27 mouse cellular contexts compared by ENCODE assay signal in the genomic region with DNA sequence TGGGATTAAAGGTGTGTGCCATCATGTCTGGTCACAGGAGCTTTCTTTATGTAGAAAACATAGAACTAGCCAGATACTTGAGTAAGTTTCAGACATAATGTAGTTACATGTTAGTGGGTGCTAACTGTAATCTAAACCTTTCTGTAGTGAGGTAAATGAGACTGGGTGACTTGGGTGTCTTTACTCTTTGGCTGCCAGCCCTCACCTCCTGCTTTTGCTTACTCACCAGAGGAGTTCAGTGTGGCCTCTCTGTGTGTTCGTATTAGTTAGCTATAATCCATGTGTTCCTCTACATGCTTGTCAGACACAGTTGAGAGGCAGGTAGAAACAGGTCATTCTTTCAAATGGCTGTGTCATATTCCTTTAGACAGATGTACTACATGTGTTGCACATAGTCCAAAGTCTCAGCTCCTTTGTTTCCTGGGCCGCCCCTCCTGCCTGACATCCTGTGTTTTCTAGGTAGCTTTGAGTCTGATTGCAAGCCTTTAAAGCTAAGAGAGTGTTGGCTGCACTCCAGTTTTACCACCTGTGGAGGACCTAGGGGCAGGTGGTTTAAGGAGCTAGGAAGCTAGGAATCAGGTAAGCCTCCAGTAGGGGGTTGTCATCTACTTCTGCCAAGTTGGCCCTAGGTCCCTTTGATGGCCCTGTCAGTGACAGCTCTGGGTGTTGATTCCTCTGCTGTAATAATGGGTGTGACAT. TPM values are rescaled to one million over a fixed set of nuclear protein-coding genes. Genes with fewer than 3 reads are reported as not detected.
DNase-seq lines count a peak whose midpoint lies in the region; ATAC-seq and TF ChIP-seq lines count a peak whose summit lies in the region.
"Had no signal": no experiment of that assay in that cellular context is flagged by ENCODE, and none has a peak within 500 bp of the region (broad histone marks: within the 10 kb centered on the region; RNA-seq: fewer than 3 reads in every experiment).

No protein-coding gene starts in this region.

- no peaks in the 10 kb centered on the region for H3K27me3 ChIP-seq in embryonic facial prominence, embryonic 12.5 days
- H3K27me3 ChIP-seq in embryonic facial prominence, embryonic 10.5 days (replicated peaks; ENCODE audit: low read depth, poor library complexity, severe bottlenecking): no peaks in the 10 kb centered on the region
- H3K27me3 ChIP-seq in lung, embryonic 14.5 days (ENCODE audit: insufficient read depth, low read length): no peaks in the 10 kb centered on the region
- no peaks in the 10 kb centered on the region for H3K27me3 ChIP-seq in embryonic facial prominence, embryonic 14.5 days (replicated peaks; ENCODE audit: control insufficient read depth, insufficient read depth, low read length)
- no peaks in the 10 kb centered on the region for H3K27me3 ChIP-seq in stomach, embryonic 14.5 days (ENCODE audit: control insufficient read depth, insufficient read depth, low read length)
- no peaks in the 10 kb centered on the region for H3K27me3 ChIP-seq in limb, embryonic 10.5 days (ENCODE audit: low read depth, poor library complexity, severe bottlenecking)
- H3K27me3 ChIP-seq: embryonic facial prominence, embryonic 15.5 days; heart, embryonic 13.5 days; limb, embryonic 12.5 days; midbrain, embryonic 12.5 days had no signal

- no peaks in the 10 kb centered on the region for H3K36me3 ChIP-seq in embryonic facial prominence, embryonic 12.5 days
- peaks cover 19% of the 10 kb centered on the region for H3K36me3 ChIP-seq in embryonic facial prominence, embryonic 10.5 days (replicated peaks)
- H3K36me3 ChIP-seq in lung, embryonic 14.5 days (ENCODE audit: insufficient read depth): no peaks in the 10 kb centered on the region
- H3K36me3 ChIP-seq in embryonic facial prominence, embryonic 14.5 days (ENCODE audit: control insufficient read depth, insufficient read depth, low read length): no peaks in the 10 kb centered on the region; the same call in 1 of the 2 replicates
- H3K36me3 ChIP-seq in stomach, embryonic 14.5 days (ENCODE audit: control insufficient read depth, insufficient read depth, low read length): no peaks in the 10 kb centered on the region
- H3K36me3 ChIP-seq in limb, embryonic 10.5 days: peaks cover 17% of the 10 kb centered on the region

- no peak for TF ChIP-seq POLR2A in lung, adult 2 months (IDR thresholded peaks at IDR 0.05; ENCODE audit: borderline replicate concordance, extremely low read depth, low read depth, low read length)

- H3K4me1 ChIP-seq in embryonic facial prominence, embryonic 12.5 days: no peaks in the 10 kb centered on the region
- no peaks in the 10 kb centered on the region for H3K4me1 ChIP-seq in embryonic facial prominence, embryonic 10.5 days
- no peaks in the 10 kb centered on the region for H3K4me1 ChIP-seq in lung, embryonic 14.5 days (ENCODE audit: insufficient read depth)
- no peaks in the 10 kb centered on the region; the same call in 1 of the 2 replicates for H3K4me1 ChIP-seq in lung, adult 2 months (ENCODE audit: control insufficient read depth, insufficient read depth, low read length)
- H3K4me1 ChIP-seq in embryonic facial prominence, embryonic 14.5 days (ENCODE audit: control insufficient read depth, insufficient read depth, low read length): peaks cover 3% of the 10 kb centered on the region; the same call in 1 of the 2 replicates
- H3K4me1 ChIP-seq in stomach, embryonic 14.5 days (ENCODE audit: control insufficient read depth, insufficient read depth, low read length): no peaks in the 10 kb centered on the region
- no peaks in the 10 kb centered on the region for H3K4me1 ChIP-seq in limb, embryonic 10.5 days
- H3K4me1 ChIP-seq: limb, embryonic 12.5 days; midbrain, embryonic 12.5 days had no signal

- H3K4me2 ChIP-seq in embryonic facial prominence, embryonic 12.5 days (replicated peaks): no peak overlapping the region
- H3K4me2 ChIP-seq in lung, embryonic 14.5 days: no peak overlapping the region
- H3K4me2 ChIP-seq in embryonic facial prominence, embryonic 14.5 days (ENCODE audit: low read depth, low read length): no peak overlapping the region
- no peak overlapping the region for H3K4me2 ChIP-seq in stomach, embryonic 14.5 days (replicated peaks; ENCODE audit: low read depth, low read length)
- H3K4me2 ChIP-seq: embryonic facial prominence, embryonic 15.5 days; heart, embryonic 13.5 days; limb, embryonic 12.5 days; midbrain, embryonic 12.5 days had no signal

- 0 out of 2 replicates have a peak, but pooled peaks have one; percentile 56 for ATAC-seq in embryonic facial prominence, embryonic 12.5 days (ENCODE audit: insufficient number of reproducible peaks, insufficient read depth, low FRiP score, low TSS enrichment)
- peak; percentile 52; the same call in 1 of the 2 replicates for ATAC-seq in lung, embryonic 14.5 days (ENCODE audit: insufficient read depth)
- peak; percentile 85 for ATAC-seq in embryonic facial prominence, embryonic 14.5 days (ENCODE audit: low read depth)
- 0 out of 2 replicates have a peak, but pooled peaks have one; percentile 33 for ATAC-seq in stomach, embryonic 14.5 days (ENCODE audit: insufficient number of reproducible peaks, insufficient read depth, low FRiP score, low read depth)

- H3K9me3 ChIP-seq in embryonic facial prominence, embryonic 12.5 days: no peaks in the 10 kb centered on the region
- H3K9me3 ChIP-seq in embryonic facial prominence, embryonic 10.5 days: 0 out of 2 replicates have a peak, but pooled peaks cover 2% of the 10 kb centered on the region
- no peaks in the 10 kb centered on the region for H3K9me3 ChIP-seq in lung, embryonic 14.5 days (ENCODE audit: low read depth, low read length)
- H3K9me3 ChIP-seq in embryonic facial prominence, embryonic 14.5 days (ENCODE audit: control insufficient read depth, low read length): peaks cover 7% of the 10 kb centered on the region; the same call in 1 of the 2 replicates
- H3K9me3 ChIP-seq in stomach, embryonic 14.5 days (ENCODE audit: control insufficient read depth, low read depth, low read length): peaks cover 5% of the 10 kb centered on the region; the same call in 1 of the 2 replicates
- H3K9me3 ChIP-seq in limb, embryonic 10.5 days (replicated peaks): no peaks in the 10 kb centered on the region

- DNase-seq in embryonic facial prominence, embryonic 10.5 days (ENCODE audit: low spot score): no peak
- DNase-seq in lung, embryonic 14.5 days: peak; percentile 53
- no peak for DNase-seq in lung, adult 2 months
- DNase-seq in embryonic facial prominence, embryonic 14.5 days (ENCODE audit: low spot score): peak; percentile 76
- DNase-seq in limb, embryonic 10.5 days (ENCODE audit: low spot score): no peak
- no peak for DNase-seq in left cerebral cortex, postnatal 25 days (ENCODE audit: low spot score in 2 of 2)
- DNase-seq: adrenal gland, adult 2 months; cerebellum, adult 8-10 months; kidney, adult 18-20 months; layer of hippocampus, postnatal 36 days; right cerebral cortex, adult 18-20 months; thymus, adult 18-20 months had no signal

- H3K4me3 ChIP-seq in embryonic facial prominence, embryonic 12.5 days: no peak overlapping the region
- H3K4me3 ChIP-seq in embryonic facial prominence, embryonic 10.5 days: no peak overlapping the region
- no peak overlapping the region for H3K4me3 ChIP-seq in lung, embryonic 14.5 days (ENCODE audit: low read depth, low read length)
- H3K4me3 ChIP-seq in lung, adult 2 months (replicated peaks; ENCODE audit: extremely low read depth, low read depth, low read length): no peak overlapping the region
- H3K4me3 ChIP-seq in embryonic facial prominence, embryonic 14.5 days (ENCODE audit: low read depth, low read length): no peak overlapping the region
- no peak overlapping the region for H3K4me3 ChIP-seq in stomach, embryonic 14.5 days (ENCODE audit: low read depth, low read length)
- H3K4me3 ChIP-seq in limb, embryonic 10.5 days: no peak overlapping the region
- H3K4me3 ChIP-seq: embryonic facial prominence, embryonic 15.5 days; heart, embryonic 13.5 days; hindbrain, embryonic 10.5 days; limb, embryonic 12.5 days; midbrain, embryonic 12.5 days; myocyte had no signal

- WGBS in embryonic facial prominence, embryonic 12.5 days: 90% methylated on average over 2 of the region's 2 CpGs
- WGBS in embryonic facial prominence, embryonic 10.5 days: 92% methylated on average over 2 of the region's 2 CpGs
- WGBS in lung, embryonic 14.5 days: 75% methylated on average over 2 of the region's 2 CpGs
- WGBS in lung, adult 2 months: 51% methylated on average over 2 of the region's 2 CpGs
- WGBS in embryonic facial prominence, embryonic 14.5 days: 77% methylated on average over 2 of the region's 2 CpGs
- 78% methylated on average over 2 of the region's 2 CpGs for WGBS in stomach, embryonic 14.5 days
- WGBS in limb, embryonic 10.5 days: 94% methylated on average over 2 of the region's 2 CpGs

- intact Hi-C loops in left cerebral cortex, postnatal 25 days (cut with DNase I): no loop called here

- no peak overlapping the region for H3K27ac ChIP-seq in embryonic facial prominence, embryonic 12.5 days
- no peak overlapping the region for H3K27ac ChIP-seq in embryonic facial prominence, embryonic 10.5 days (replicated peaks)
- H3K27ac ChIP-seq in lung, embryonic 14.5 days (ENCODE audit: low read depth): 0 out of 2 replicates have a peak overlapping the region, but pooled peaks have one; percentile 34
- H3K27ac ChIP-seq in embryonic facial prominence, embryonic 14.5 days (replicated peaks; ENCODE audit: low read depth, low read length): no peak overlapping the region
- no peak overlapping the region for H3K27ac ChIP-seq in stomach, embryonic 14.5 days (ENCODE audit: low read length)
- no peak overlapping the region for H3K27ac ChIP-seq in limb, embryonic 10.5 days
- H3K27ac ChIP-seq: embryonic facial prominence, embryonic 15.5 days; heart, embryonic 13.5 days; hindbrain, embryonic 10.5 days; limb, embryonic 12.5 days; macrophage; midbrain, embryonic 12.5 days had no signal

- H3K9ac ChIP-seq in embryonic facial prominence, embryonic 12.5 days: no peak overlapping the region
- H3K9ac ChIP-seq in lung, embryonic 14.5 days: no peak overlapping the region
- no peak overlapping the region for H3K9ac ChIP-seq in embryonic facial prominence, embryonic 14.5 days (ENCODE audit: low read depth, low read length)
- H3K9ac ChIP-seq in stomach, embryonic 14.5 days (replicated peaks; ENCODE audit: low read depth, low read length): no peak overlapping the region
- H3K9ac ChIP-seq: embryonic facial prominence, embryonic 15.5 days; heart, embryonic 13.5 days; limb, embryonic 12.5 days; midbrain, embryonic 12.5 days had no signal

- no peak for TF ChIP-seq CTCF in lung, embryonic 14.5 days (IDR thresholded peaks at IDR 0.05; ENCODE audit: low read depth)
- TF ChIP-seq CTCF in lung, adult 2 months (IDR thresholded peaks at IDR 0.05; ENCODE audit: insufficient read depth, low read length): no peak

RNA-seq across cellular contexts. Expression of a gene that starts 11.8 kb away (rescaled TPM):
- 11.7 and 13.4 TPM in 2 replicates for polyA plus RNA-seq in embryonic facial prominence, embryonic 12.5 days (2016; fragmentation: Nextera tagmentation; extraction: Ambion mirVana)
- 8.1 and 9.8 TPM in 2 replicates for polyA plus RNA-seq in embryonic facial prominence, embryonic 10.5 days (2016; fragmentation: Nextera tagmentation; extraction: Ambion mirVana)
- polyA plus RNA-seq in lung, embryonic 14.5 days (2014; fragmentation: Nextera tagmentation; extraction: Ambion mirVana): 8.8 and 13.1 TPM in 2 replicates
- 13.3 and 16.8 TPM in 2 replicates for polyA plus RNA-seq in lung, adult 2 months (2012; rRNA removed)
- 12.9 and 15.4 TPM in 2 replicates for polyA plus RNA-seq in embryonic facial prominence, embryonic 14.5 days (2014; fragmentation: Nextera tagmentation; extraction: Ambion mirVana)
- polyA plus RNA-seq in stomach, embryonic 14.5 days (2014; fragmentation: Nextera tagmentation; extraction: Ambion mirVana): 11.1 and 13.4 TPM in 2 replicates
- polyA plus RNA-seq in limb, embryonic 10.5 days (2016; fragmentation: Nextera tagmentation; extraction: Ambion mirVana): 7.6 and 9.0 TPM in 2 replicates
- 100 to 1,000 TPM; 125 to 133 TPM for total RNA-seq in left cerebral cortex, postnatal 25 days (2021)

RNA-seq across cellular contexts. Expression of a gene that starts 29.9 kb away (rescaled TPM):
- not detected in 2 replicates for polyA plus RNA-seq in embryonic facial prominence, embryonic 12.5 days (2016; fragmentation: Nextera tagmentation; extraction: Ambion mirVana)
- polyA plus RNA-seq in embryonic facial prominence, embryonic 10.5 days (2016; fragmentation: Nextera tagmentation; extraction: Ambion mirVana): not detected in 2 replicates
- not detected in 2 replicates for polyA plus RNA-seq in lung, embryonic 14.5 days (2014; fragmentation: Nextera tagmentation; extraction: Ambion mirVana)
- not detected in 2 replicates for polyA plus RNA-seq in lung, adult 2 months (2012; rRNA removed)
- polyA plus RNA-seq in embryonic facial prominence, embryonic 14.5 days (2014; fragmentation: Nextera tagmentation; extraction: Ambion mirVana): not detected in 2 replicates
- not detected in 2 replicates for polyA plus RNA-seq in stomach, embryonic 14.5 days (2014; fragmentation: Nextera tagmentation; extraction: Ambion mirVana)
- polyA plus RNA-seq in limb, embryonic 10.5 days (2016; fragmentation: Nextera tagmentation; extraction: Ambion mirVana): not detected in 2 replicates
- total RNA-seq in left cerebral cortex, postnatal 25 days (2021): not detected
- total RNA-seq: adrenal gland, adult 2 months; G1E; layer of hippocampus, postnatal 36 days had no signal
- polyA plus RNA-seq: adrenal gland, adult 2 months; C2C12; embryonic facial prominence, embryonic 15.5 days; forebrain, embryonic 11.5 days; frontal cortex, adult 2 months; G1E; heart, embryonic 13.5 days; hindbrain, embryonic 10.5 days; large intestine, adult 2 months; limb, embryonic 12.5 days; macrophage; midbrain, embryonic 12.5 days; spleen, adult 2 months had no signal

Comparison
In these comparisons a context has a peak if more than half of its experiments do, and no peak if none do; other contexts are left out.
1. DNase-seq: peak in lung, embryonic 14.5 days (single experiment) and embryonic facial prominence, embryonic 14.5 days (single experiment); none in embryonic facial prominence, embryonic 10.5 days (single experiment), lung, adult 2 months (single experiment), limb, embryonic 10.5 days (single experiment) and left cerebral cortex, postnatal 25 days (0 of 2).
2. ATAC-seq: peak in every context shown above with its lines; median percentile 85 in embryonic facial prominence, embryonic 14.5 days; 56 in embryonic facial prominence, embryonic 12.5 days; 52 in lung, embryonic 14.5 days; 33 in stomach, embryonic 14.5 days.